Mouse (Mus musculus) CH12.LX (cell line): ENCODE results near the gene Dusp3. TPM values are rescaled to one million over a fixed set of nuclear protein-coding genes. Genes with fewer than 3 reads are reported as not detected.

Source experiments
- DNase-seq: peaks from one replicate; pipeline ENCODE4 v3.0.0-alpha.2; 2013; ENCODE audit errors: extremely low read depth
- H3K27ac ChIP-seq: 2 replicates; pipeline ENCODE4 v1.5.1; 2012; ENCODE audit warnings: low read depth, mild to moderate bottlenecking, control low read depth, moderate library complexity; ENCODE audit not compliant: insufficient read depth
- H3K27me3 ChIP-seq: replicated peaks from 2 replicates; pipeline ENCODE3; 2012; ENCODE audit warnings: inconsistent platforms
- H3K36me3 ChIP-seq, 2 experiments: replicated peaks in 1 of 2; 2 replicates each; pipeline versions ENCODE3 to v1.6.1; 2012; ENCODE audit warnings: inconsistent platforms in 1 of 2, low read length in 1 of 2, mild to moderate bottlenecking in 1 of 2, mixed read lengths in 1 of 2, moderate library complexity in 1 of 2; ENCODE audit not compliant: control insufficient read depth in 1 of 2, insufficient read depth in 1 of 2
- H3K4me1 ChIP-seq, 2 experiments: 2 replicates each; pipeline ENCODE4 v1.6.1; 2012; ENCODE audit warnings: inconsistent platforms in 1 of 2, moderate library complexity in 1 of 2; ENCODE audit not compliant: insufficient read depth in 2 of 2, control insufficient read depth in 1 of 2
- H3K4me2 ChIP-seq: 2 replicates; pipeline ENCODE4 v1.6.1; 2012; ENCODE audit warnings: low read depth, mild to moderate bottlenecking, control low read depth; ENCODE audit not compliant: poor library complexity, insufficient read depth, severe bottlenecking
- H3K4me3 ChIP-seq, 3 experiments: fragments of 150-350 bp in 1 of 3; sonication (generic) in 1 of 3; replicated peaks in 1 of 3; 2 replicates each; pipeline versions ENCODE3 to v1.5.1; 2011 to 2012; ENCODE audit warnings: low read depth in 2 of 3, low read length in 2 of 3, mild to moderate bottlenecking in 2 of 3, moderate library complexity in 2 of 3, control low read depth in 1 of 3, improper control_type of control experiment in 1 of 3, inconsistent platforms in 1 of 3, mixed read lengths in 1 of 3; ENCODE audit not compliant: poor library complexity in 1 of 3
- H3K79me2 ChIP-seq: replicated peaks from 2 replicates; pipeline ENCODE4 v1.6.1; 2012; ENCODE audit warnings: mild to moderate bottlenecking, moderate library complexity; ENCODE audit not compliant: control insufficient read depth, poor library complexity, insufficient read depth, severe bottlenecking; ENCODE audit errors: extremely low read depth
- H3K9ac ChIP-seq: 2 replicates; pipeline ENCODE4 v1.6.1; 2012; ENCODE audit warnings: low read depth, mild to moderate bottlenecking, control low read depth, moderate library complexity; ENCODE audit not compliant: insufficient read depth
- H3K9me3 ChIP-seq: replicated peaks from 2 replicates; pipeline ENCODE3; 2012; ENCODE audit warnings: low read length, inconsistent platforms, mixed read lengths
- CHD2 ChIP-seq: IDR thresholded peaks from 2 replicates; pipeline ENCODE4 v1.6.1; 2011; ENCODE audit warnings: low read length, improper control_type of control experiment
- CTCF ChIP-seq, 2 experiments: IDR thresholded peaks in 1 of 2; conservative IDR thresholded peaks in 1 of 2; 2 replicates each; pipeline ENCODE4 v1.5.1; 2011 to 2012; ENCODE audit warnings: low read depth in 2 of 2, low read length in 2 of 2, improper control_type of control experiment in 1 of 2, inconsistent platforms in 1 of 2, mild to moderate bottlenecking in 1 of 2, moderate library complexity in 1 of 2
- E2F4 ChIP-seq: IDR thresholded peaks from 2 replicates; pipeline ENCODE4 v1.6.1; 2011; ENCODE audit warnings: low read depth, low read length, improper control_type of control experiment; ENCODE audit not compliant: insufficient replicate concordance
- ELF1 ChIP-seq: IDR thresholded peaks from 2 replicates; pipeline ENCODE4 v1.6.1; 2014; ENCODE audit warnings: low read depth, mild to moderate bottlenecking, inconsistent platforms, low read length, improper control_type of control experiment
- IRF4 ChIP-seq: IDR thresholded peaks from 2 replicates; pipeline ENCODE4 v1.6.1; 2014; ENCODE audit warnings: low read depth, mild to moderate bottlenecking, inconsistent platforms, low read length, improper control_type of control experiment
- JUN ChIP-seq: IDR thresholded peaks from 2 replicates; pipeline ENCODE4 v1.6.1; 2011; ENCODE audit warnings: low read depth, mild to moderate bottlenecking, low read length, improper control_type of control experiment, moderate library complexity; ENCODE audit not compliant: insufficient read depth
- MAX ChIP-seq: IDR thresholded peaks from 2 replicates; pipeline ENCODE4 v1.6.1; 2011; ENCODE audit warnings: low read length, improper control_type of control experiment
- MYC ChIP-seq: IDR thresholded peaks from 2 replicates; pipeline ENCODE4 v1.6.1; 2011; ENCODE audit warnings: low read depth, mild to moderate bottlenecking, improper control_type of control experiment, low read length
- POLR2A ChIP-seq: IDR thresholded peaks from 2 replicates; pipeline ENCODE4 v1.6.1; 2011; ENCODE audit warnings: low read depth, mild to moderate bottlenecking, improper control_type of control experiment, low read length
- POLR2AphosphoS2 ChIP-seq: IDR thresholded peaks from 2 replicates; pipeline ENCODE4 v1.6.1; 2011; ENCODE audit warnings: low read depth, low read length, improper control_type of control experiment
- RAD21 ChIP-seq: IDR thresholded peaks from 2 replicates; pipeline ENCODE4 v1.6.1; 2011; ENCODE audit warnings: low read depth, mild to moderate bottlenecking, low read length, improper control_type of control experiment, moderate library complexity
- RCOR1 ChIP-seq: conservative IDR thresholded peaks from 2 replicates; pipeline ENCODE4 v1.6.1; 2012; ENCODE audit warnings: low read depth, mild to moderate bottlenecking, inconsistent platforms, low read length, improper control_type of control experiment
- TBP ChIP-seq: conservative IDR thresholded peaks from 2 replicates; pipeline ENCODE4 v1.6.1; 2011; ENCODE audit warnings: low read depth, low read length, improper control_type of control experiment
- UBTF ChIP-seq: IDR thresholded peaks from 2 replicates; pipeline ENCODE4 v1.6.1; 2012; ENCODE audit warnings: low read depth, mild to moderate bottlenecking, inconsistent platforms, low read length, improper control_type of control experiment, moderate library complexity
- USF1 ChIP-seq: IDR thresholded peaks from 2 replicates; pipeline ENCODE4 v1.6.1; 2014; ENCODE audit warnings: low read depth, mild to moderate bottlenecking, inconsistent platforms, low read length, improper control_type of control experiment
- USF2 ChIP-seq: conservative IDR thresholded peaks from 2 replicates; pipeline ENCODE4 v1.6.1; 2011; ENCODE audit warnings: low read depth, low read length, improper control_type of control experiment
- ZKSCAN1 ChIP-seq: IDR thresholded peaks from 2 replicates; pipeline ENCODE4 v1.6.1; 2012; ENCODE audit warnings: low read depth, inconsistent platforms, low read length, improper control_type of control experiment, borderline replicate concordance
- ZNF384 ChIP-seq: IDR thresholded peaks from 2 replicates; pipeline ENCODE4 v1.6.1; 2012; ENCODE audit warnings: low read depth, low read length, improper control_type of control experiment, inconsistent platforms
- dilution Hi-C: fragments of 300-500 bp; cut with MboI; formaldehyde crosslinking; loops from 2 replicates; pipeline ENCODE4 v1.14.3; 2020; ENCODE audit warnings: low sequenced_read_pairs; ENCODE audit not compliant: extremely low pct_unique_long_range_greater_than_20kb, extremely low pct_ligation_motif_present
- in situ Hi-C: fragments of 300-500 bp; cut with MboI; formaldehyde crosslinking; loops from 3 replicates; pipeline ENCODE4 v1.14.3; 2019; ENCODE audit warnings: low sequenced_read_pairs, low pct_ligation_motif_present, low pct_unique_long_range_greater_than_20kb, mixed read lengths
- polyA plus RNA-seq: library from polyadenylated mRNA; unstranded; fragments of >175 nt; gene quantifications from 2 replicates; pipeline ENCODE4 v1.2.1, GENCODE M21; 2012; ENCODE audit warnings: low read depth; ENCODE audit not compliant: insufficient read length
- total RNA-seq, 2 experiments: library from RNA; depleted of rRNA; stranded (reverse); fragments of 300-350 nt in 1 of 2; fragments of >200 nt in 1 of 2; gene quantifications; 2 replicates each; pipeline ENCODE4 v1.2.3; 2012 to 2014

Dusp3 gene
- total and polyA plus RNA-seq, 3 experiments, result 5.6 to 23.6 (median 20.8) TPM

DNA sequence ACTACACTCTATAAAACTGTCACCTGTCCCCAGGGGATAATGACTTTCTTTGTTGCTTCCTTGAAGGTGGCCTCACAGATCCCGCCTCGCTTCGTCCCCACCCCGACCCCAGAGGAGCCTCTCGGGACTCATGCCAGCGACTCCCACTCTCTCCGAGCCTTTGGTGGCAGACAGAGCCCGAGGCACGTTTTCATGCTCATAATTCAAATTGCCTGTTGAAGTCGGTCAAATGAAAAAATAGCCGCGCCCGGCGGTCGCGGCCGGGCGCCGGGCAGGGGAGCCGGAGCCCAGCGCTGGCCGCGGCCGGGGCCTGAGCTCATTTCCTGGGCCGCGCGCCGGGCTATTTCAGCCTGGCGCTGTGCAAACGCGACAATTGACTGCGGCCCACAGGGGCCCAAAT, 49.7 kb downstream of the Dusp3 start:
- no peaks in the 10 kb centered on the region for H3K36me3 ChIP-seq
- peaks cover 61% of the 10 kb centered on the region for H3K27me3 ChIP-seq
- peak; percentile 82 for TF ChIP-seq UBTF
- TF ChIP-seq RCOR1, result no peak
- H3K79me2 ChIP-seq, result no peaks in the 10 kb centered on the region
- no peak overlapping the region for H3K4me3 ChIP-seq
- dilution Hi-C loops, result no loop called here
- no peak for DNase-seq
- in situ Hi-C loops, result no loop called here
- no peak overlapping the region for H3K9ac ChIP-seq
- 0 out of 4 replicates have a peak, but pooled peaks cover 0 to 5% of the 10 kb centered on the region in 2 experiments for H3K4me1 ChIP-seq
- H3K4me2 ChIP-seq, result peak overlapping the region; percentile 72
- H3K27ac ChIP-seq, result no peak overlapping the region
- no peaks in the 10 kb centered on the region for H3K9me3 ChIP-seq

DNA sequence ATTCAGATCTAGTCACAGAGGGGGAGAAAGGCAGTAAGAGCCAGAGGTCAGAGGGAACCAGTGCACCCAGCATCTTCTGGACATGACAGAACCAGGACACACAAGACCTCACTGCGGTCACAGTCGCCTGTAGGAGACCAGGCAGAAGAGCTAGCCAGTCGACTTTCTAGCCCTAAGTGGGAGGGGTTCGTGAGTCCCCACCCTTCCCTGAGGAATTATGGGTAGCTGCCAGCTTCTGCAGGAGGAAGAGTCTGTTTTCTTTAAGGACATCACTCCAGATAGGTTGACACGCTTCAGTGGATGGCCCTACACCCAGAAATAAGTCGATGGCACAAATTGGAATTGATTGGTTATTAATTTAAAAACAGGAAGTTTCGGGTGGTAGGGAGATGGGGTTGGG, 50.4 kb downstream of the Dusp3 start:
- peaks cover 63% of the 10 kb centered on the region for H3K27me3 ChIP-seq
- H3K79me2 ChIP-seq, result no peaks in the 10 kb centered on the region
- no peak overlapping the region for H3K27ac ChIP-seq
- no peaks in the 10 kb centered on the region for H3K9me3 ChIP-seq
- DNase-seq, result no peak
- H3K4me3 ChIP-seq, result no peak overlapping the region
- dilution Hi-C loops (no loop called here), in situ Hi-C loops (no loop called here)
- no peak overlapping the region for H3K4me2 ChIP-seq
- H3K9ac ChIP-seq, result no peak overlapping the region
- TF ChIP-seq MYC (no peak), USF2 (no peak), MAX (no peak), ZKSCAN1 (no peak)
- no peaks in the 10 kb centered on the region for H3K36me3 ChIP-seq
- H3K4me1 ChIP-seq, result 0 out of 4 replicates have a peak, but pooled peaks cover 0 to 5% of the 10 kb centered on the region in 2 experiments

- in situ Hi-C loops (no loop called here), dilution Hi-C loops (no loop called here)
- Histone ChIP-seq H3K27me3 (peaks cover 62% of the 10 kb centered on the region), H3K36me3 (no peaks in the 10 kb centered on the region), H3K79me2 (no peaks in the 10 kb centered on the region), H3K4me2 (no peak overlapping the region), H3K27ac (no peak overlapping the region), H3K9ac (no peak overlapping the region), H3K4me1 (0 out of 4 replicates have a peak, but pooled peaks cover 0 to 5% of the 10 kb centered on the region in 2 experiments), H3K4me3 (no peak overlapping the region), H3K9me3 (no peaks in the 10 kb centered on the region)
- DNase-seq, result no peak
- no peak for TF ChIP-seq USF2
- TF ChIP-seq POLR2AphosphoS2, result no peak
- TF ChIP-seq UBTF, result no peak
- no peak for TF ChIP-seq RAD21
- no peak for TF ChIP-seq CHD2
- no peak for TF ChIP-seq ELF1
- TF ChIP-seq ZKSCAN1, result no peak
- TF ChIP-seq POLR2A, result no peak
- TF ChIP-seq JUN, result no peak
- TF ChIP-seq ZNF384, result no peak
- no peak for TF ChIP-seq TBP
- TF ChIP-seq CTCF (conservative IDR thresholded peaks at IDR 0.05 in 1 of 2, IDR thresholded peaks at IDR 0.05 in 1 of 2; ENCODE audit: low read depth in 2 of 2, low read length in 2 of 2), result no peak
- no peak for TF ChIP-seq E2F4
- TF ChIP-seq IRF4, result no peak
- TF ChIP-seq MYC, result no peak
- no peak for TF ChIP-seq USF1
- TF ChIP-seq, all 38 proteins: peak for 0
Measured at GRCm38 (mm10) chr11:101935743-101936142, 51.1 kb downstream of the Dusp3 start.
